In the genomic region with DNA sequence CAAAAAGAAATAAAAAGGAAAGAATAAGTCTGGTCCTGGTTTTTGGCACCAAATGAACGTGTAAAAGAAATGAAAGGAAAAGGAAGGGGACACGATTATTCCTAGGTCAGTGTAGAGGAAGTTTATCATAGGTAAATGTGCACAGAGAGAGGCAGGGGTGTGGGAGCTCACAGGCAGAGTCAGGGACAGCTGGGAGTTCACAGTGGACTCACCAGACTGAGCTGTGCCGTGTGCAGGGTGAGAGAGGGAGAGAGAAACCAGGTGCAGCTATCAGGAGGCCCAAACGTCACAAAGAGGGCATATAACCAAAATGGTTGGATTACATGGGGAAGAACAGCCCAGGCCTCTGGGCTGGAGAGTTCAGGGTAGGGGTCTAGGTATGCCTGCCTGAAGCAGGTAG, we compare ENCODE assay signal across 24 mouse cellular contexts.
A peak's percentile ranks its signal among the peaks of the same experiment; 100 is the strongest.
DNase-seq lines count a peak whose midpoint lies in the region; ATAC-seq lines count a peak whose summit lies in the region.
"Had no signal": no experiment of that assay in that cellular context is flagged by ENCODE, and none has a peak within 500 bp of the region (broad histone marks: within the 10 kb centered on the region; RNA-seq: fewer than 3 reads in every experiment).

No protein-coding gene starts in this region.

- peak overlapping the region; percentile 73 for H3K4me2 ChIP-seq in liver, embryonic 12.5 days
- no peak overlapping the region for H3K4me2 ChIP-seq in liver, embryonic 11.5 days
- H3K4me2 ChIP-seq in stomach, embryonic 16.5 days (ENCODE audit: low read depth, low read length) = no peak overlapping the region
- H3K4me2 ChIP-seq: embryonic facial prominence, embryonic 13.5 days; heart, embryonic 11.5 days; hindbrain, embryonic 12.5 days; hindbrain, embryonic 15.5 days had no signal

- no peak overlapping the region for H3K27ac ChIP-seq in liver, embryonic 12.5 days
- no peak overlapping the region for H3K27ac ChIP-seq in liver, embryonic 11.5 days (ENCODE audit: low read depth, low read length)
- no peak overlapping the region; the same call in 1 of the 2 replicates for H3K27ac ChIP-seq in stomach, embryonic 16.5 days (ENCODE audit: low read length)
- H3K27ac ChIP-seq: embryonic facial prominence, embryonic 13.5 days; gastrocnemius, adult 2 months; hindbrain, embryonic 12.5 days; hindbrain, embryonic 15.5 days had no signal

- peaks cover 35% of the 10 kb centered on the region for H3K36me3 ChIP-seq in erythroblast, embryonic 14.5 days (ENCODE audit: control insufficient read depth)
- H3K36me3 ChIP-seq in liver, embryonic 12.5 days = peaks cover 20% of the 10 kb centered on the region
- peaks cover 4% of the 10 kb centered on the region; the same call in 1 of the 2 replicates for H3K36me3 ChIP-seq in liver, embryonic 11.5 days (ENCODE audit: control insufficient read depth, insufficient read depth, low read length)
- no peaks in the 10 kb centered on the region for H3K36me3 ChIP-seq in stomach, embryonic 16.5 days (ENCODE audit: control insufficient read depth, insufficient read depth, low read length)
- H3K36me3 ChIP-seq: embryonic facial prominence, embryonic 13.5 days; hindbrain, embryonic 12.5 days; hindbrain, embryonic 15.5 days had no signal

- H3K4me3 ChIP-seq in erythroblast, embryonic 14.5 days (replicated peaks) = peak overlapping the region; percentile 65
- H3K4me3 ChIP-seq in liver, embryonic 12.5 days = no peak overlapping the region
- H3K4me3 ChIP-seq in liver, embryonic 11.5 days (ENCODE audit: low read depth, low read length) = no peak overlapping the region
- H3K4me3 ChIP-seq in stomach, embryonic 16.5 days (replicated peaks; ENCODE audit: low read length) = no peak overlapping the region
- H3K4me3 ChIP-seq: embryonic facial prominence, embryonic 13.5 days; gastrocnemius, adult 2 months; hindbrain, embryonic 12.5 days; hindbrain, embryonic 15.5 days had no signal

- no peaks in the 10 kb centered on the region for H3K27me3 ChIP-seq in erythroblast, embryonic 14.5 days (ENCODE audit: control insufficient read depth)
- H3K27me3 ChIP-seq in liver, embryonic 12.5 days (replicated peaks) = no peaks in the 10 kb centered on the region
- no peaks in the 10 kb centered on the region for H3K27me3 ChIP-seq in liver, embryonic 11.5 days (replicated peaks; ENCODE audit: control insufficient read depth, insufficient read depth, low read length)
- H3K27me3 ChIP-seq in stomach, embryonic 16.5 days (ENCODE audit: control insufficient read depth, insufficient read depth, low read length) = no peaks in the 10 kb centered on the region
- H3K27me3 ChIP-seq: embryonic facial prominence, embryonic 13.5 days; hindbrain, embryonic 12.5 days; hindbrain, embryonic 15.5 days; Patski had no signal

- peaks cover 68% of the 10 kb centered on the region for H3K4me1 ChIP-seq in erythroblast, embryonic 14.5 days (ENCODE audit: control insufficient read depth)
- peaks cover 82% of the 10 kb centered on the region for H3K4me1 ChIP-seq in liver, embryonic 12.5 days
- H3K4me1 ChIP-seq in liver, embryonic 11.5 days (replicated peaks; ENCODE audit: control insufficient read depth, insufficient read depth, low read length) = peaks cover 31% of the 10 kb centered on the region
- H3K4me1 ChIP-seq in stomach, embryonic 16.5 days (ENCODE audit: control insufficient read depth, insufficient read depth, low read length) = peaks cover 17% of the 10 kb centered on the region; the same call in 1 of the 2 replicates

- no peak overlapping the region for H3K9ac ChIP-seq in liver, embryonic 12.5 days
- H3K9ac ChIP-seq in liver, embryonic 11.5 days (ENCODE audit: low read depth, low read length) = no peak overlapping the region
- no peak overlapping the region for H3K9ac ChIP-seq in stomach, embryonic 16.5 days (ENCODE audit: low read length)
- H3K9ac ChIP-seq: embryonic facial prominence, embryonic 13.5 days; forebrain, postnatal 0 days; hindbrain, embryonic 12.5 days; hindbrain, embryonic 15.5 days had no signal

- 60% methylated on average over 4 of the region's 4 CpGs for WGBS in liver, embryonic 12.5 days (ENCODE audit: insufficient replicate concordance)
- 56% methylated on average over 4 of the region's 4 CpGs for WGBS in liver, embryonic 11.5 days
- WGBS in stomach, embryonic 16.5 days = 51% methylated on average over 4 of the region's 4 CpGs

- DNase-seq in liver, embryonic 11.5 days (ENCODE audit: low spot score) = no peak
- DNase-seq in thymus, postnatal 14 days = peak; percentile 12
- DNase-seq in thymus, postnatal 25 days = no peak
- no peak for DNase-seq in spleen, postnatal 4 days (ENCODE audit: low spot score in 2 of 2)
- DNase-seq: adrenal gland, adult 2 months; adrenal gland, postnatal 14 days; cerebellum, adult 11 months; cerebellum, adult 2 months; cerebellum, adult 9-11 months; cerebellum, postnatal 25 days; forebrain, postnatal 0 days; gastrocnemius, adult 2 months; gastrocnemius, postnatal 14 days; heart, adult 11 months had no signal

- peaks cover 3% of the 10 kb centered on the region; the same call in 1 of the 2 replicates for H3K9me3 ChIP-seq in erythroblast, embryonic 14.5 days (ENCODE audit: control insufficient read depth, low read length)
- H3K9me3 ChIP-seq in liver, embryonic 12.5 days (replicated peaks) = no peaks in the 10 kb centered on the region
- no peaks in the 10 kb centered on the region for H3K9me3 ChIP-seq in liver, embryonic 11.5 days (ENCODE audit: control insufficient read depth, low read length)
- H3K9me3 ChIP-seq in stomach, embryonic 16.5 days (replicated peaks; ENCODE audit: control insufficient read depth, low read length) = no peaks in the 10 kb centered on the region; the same call in 1 of the 2 replicates
- H3K9me3 ChIP-seq: embryonic facial prominence, embryonic 13.5 days; hindbrain, embryonic 12.5 days; hindbrain, embryonic 15.5 days had no signal

- ATAC-seq in erythroblast, adult 5-6 weeks (replicated peaks; ENCODE audit: low FRiP score, poor library complexity, severe bottlenecking) = no peak
- ATAC-seq in liver, embryonic 12.5 days = no peak
- ATAC-seq in liver, embryonic 11.5 days (replicated peaks; ENCODE audit: low FRiP score) = no peak
- peak; percentile 47; the same call in 1 of the 2 replicates for ATAC-seq in stomach, embryonic 16.5 days (ENCODE audit: insufficient read depth, low FRiP score)
- ATAC-seq: forebrain, embryonic 14.5 days; forebrain, postnatal 0 days; Patski had no signal
